Mouse (Mus musculus) E14TG2a.4 (cell line): Measurements from ENCODE around the gene Foxp3.

ENCODE experiments used
- CTCF ChIP-seq: conservative IDR thresholded peaks from 2 replicates; pipeline ENCODE4 v1.5.1; 2014; ENCODE audit warnings: low read length
- POU5F1 ChIP-seq: IDR thresholded peaks from 2 replicates; pipeline ENCODE4 v1.6.1; 2014; ENCODE audit warnings: low read length, borderline replicate concordance

GRCm38 (mm10) chrX:7632560-7632959, 59.1 kb downstream of the Foxp3 start:
- TF ChIP-seq CTCF (no peak), POU5F1 (no peak)
